Mouse (Mus musculus) frontal cortex, postnatal 25 days (tissue): Measurements from ENCODE around the gene Uba3.

Experiments
- DNase-seq, 2 experiments: peaks; one replicate each; pipeline ENCODE4 v3.0.0; 2022; ENCODE audit warnings: low spot score in 2 of 2

The Uba3 gene

DNA sequence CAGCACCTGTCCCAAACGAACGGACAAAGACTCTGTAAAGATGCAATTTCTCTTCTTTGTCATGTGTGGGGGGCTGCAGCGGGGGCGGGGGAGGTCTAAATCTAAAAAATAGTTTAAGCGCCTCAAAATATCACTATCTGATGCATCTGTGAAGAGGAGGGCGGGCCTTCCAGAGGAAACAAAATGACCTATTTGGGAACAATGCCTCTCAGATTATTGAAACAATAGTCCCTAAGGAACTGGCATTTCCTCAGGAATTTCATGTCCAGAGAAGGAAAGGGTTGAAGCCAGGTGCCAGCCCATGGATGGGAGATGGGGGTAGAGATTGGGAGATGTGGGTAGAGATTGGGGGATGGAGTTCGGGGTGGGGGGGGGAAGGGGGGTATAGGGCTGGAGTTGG lies 63.6 kb downstream of the Uba3 start:
- no peak for DNase-seq
